Mouse (Mus musculus) gastrocnemius, adult 2 months (tissue): ENCODE data around the gene Npl. TPM values are rescaled to one million over a fixed set of nuclear protein-coding genes. Genes with fewer than 3 reads are reported as not detected.
"Not testable (repeated sequence)": the region's sequence is repeated elsewhere in the genome, so short reads cannot be mapped to it uniquely, and the experiment has no call there.

Experiments
- DNase-seq: peaks from one replicate; pipeline ENCODE4 v3.0.0; 2022
- H3K27ac ChIP-seq: fragments of 200-600 bp; 2 replicates; pipeline ENCODE4 v1.8.1; 2022; ENCODE audit warnings: mild to moderate bottlenecking
- H3K4me3 ChIP-seq: fragments of 200-600 bp; 2 replicates; pipeline ENCODE4 v1.8.1; 2022; ENCODE audit warnings: mild to moderate bottlenecking, moderate library complexity
- CTCF ChIP-seq: fragments of 200-600 bp; IDR thresholded peaks from 2 replicates; pipeline ENCODE4 v1.8.1; 2022; ENCODE audit warnings: antibody characterized with exemption, mild to moderate bottlenecking, moderate library complexity
- intact Hi-C: fragments of 180-260 bp; cut with DNase I; formaldehyde crosslinking; loops from one replicate; pipeline ENCODE4 v1.15.1; 2025
- total RNA-seq, 2 experiments: library from RNA; stranded (reverse); gene quantifications; 2 replicates each; pipeline ENCODE4 v1.2.3; 2021

Gene Npl
- total RNA-seq, 2 experiments from 2014 or later = 1.1 to 1.6 TPM

DNA sequence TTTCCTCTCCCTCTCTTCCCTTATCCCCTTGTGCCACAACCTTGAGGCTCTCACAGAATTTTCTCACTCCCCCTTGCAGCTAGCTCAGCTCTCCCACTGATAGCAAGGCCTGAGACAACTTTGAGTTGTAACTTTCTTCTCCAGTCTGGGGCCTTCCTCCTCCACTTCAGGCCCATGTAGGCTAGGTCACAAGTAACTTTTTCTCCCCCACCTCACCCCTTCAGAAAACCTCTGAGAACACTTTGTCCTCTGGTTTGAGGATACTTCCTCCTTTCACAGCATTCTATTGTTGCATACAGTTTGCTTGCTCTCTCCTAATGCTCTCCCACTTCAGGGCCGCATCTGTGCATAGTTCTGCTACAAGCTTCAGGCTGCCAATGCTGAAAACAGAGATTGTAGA lies 58.0 kb downstream of the Npl start:
- Histone ChIP-seq H3K4me3 (no peak overlapping the region), H3K27ac (0 out of 2 replicates have a peak overlapping the region, but pooled peaks have one; percentile 28)
- TF ChIP-seq CTCF = no peak
- DNase-seq = no peak
- intact Hi-C loops = no loop called here

DNA sequence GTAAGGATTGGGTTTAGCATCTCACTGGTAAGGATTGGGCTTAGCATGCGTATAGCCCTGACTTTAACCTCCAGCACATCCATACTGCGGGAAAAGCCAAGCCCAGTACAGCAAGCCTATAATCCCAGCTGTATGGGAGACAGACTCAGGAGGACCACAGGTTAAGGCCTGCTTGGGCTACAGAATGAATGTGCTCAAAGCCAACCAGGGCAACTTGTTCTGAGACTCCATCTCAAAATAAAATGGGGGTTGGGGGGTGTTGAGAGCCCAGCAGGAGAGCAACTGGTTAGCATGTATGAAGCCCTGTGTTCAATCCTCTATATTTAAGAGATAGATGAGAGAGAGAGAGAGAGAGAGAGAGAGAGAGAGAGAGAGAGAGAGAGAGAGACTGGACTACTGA lies 58.5 kb downstream of the Npl start:
- Histone ChIP-seq H3K4me3 (no peak overlapping the region), H3K27ac (no peak overlapping the region)
- intact Hi-C loops = no loop called here
- no peak for DNase-seq
- no peak for TF ChIP-seq CTCF

DNA sequence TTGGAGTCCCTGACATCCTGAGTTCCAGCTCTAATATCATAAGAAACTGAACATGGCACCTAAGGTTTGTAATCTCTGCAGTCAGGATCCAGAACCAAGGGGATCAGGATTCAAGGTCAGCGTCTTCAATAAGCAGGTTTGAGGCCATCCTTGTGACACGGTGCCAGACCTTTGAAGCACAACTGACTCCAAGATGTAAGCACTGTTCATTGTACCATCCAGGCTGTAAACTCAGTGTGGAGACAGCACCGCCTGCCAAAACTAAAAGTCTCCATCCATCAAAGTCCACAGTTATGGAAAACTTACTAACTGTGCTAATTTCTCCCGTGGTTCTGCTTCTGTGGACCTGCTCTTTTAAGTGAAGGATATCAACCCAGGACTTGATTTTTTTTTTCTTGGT lies 59.9 kb downstream of the Npl start:
- intact Hi-C loops = no loop called here
- no peak overlapping the region for H3K4me3 ChIP-seq
- DNase-seq = no peak
- 0 out of 2 replicates have a peak overlapping the region, but pooled peaks have one; percentile 6 for H3K27ac ChIP-seq
- TF ChIP-seq CTCF = no peak

DNA sequence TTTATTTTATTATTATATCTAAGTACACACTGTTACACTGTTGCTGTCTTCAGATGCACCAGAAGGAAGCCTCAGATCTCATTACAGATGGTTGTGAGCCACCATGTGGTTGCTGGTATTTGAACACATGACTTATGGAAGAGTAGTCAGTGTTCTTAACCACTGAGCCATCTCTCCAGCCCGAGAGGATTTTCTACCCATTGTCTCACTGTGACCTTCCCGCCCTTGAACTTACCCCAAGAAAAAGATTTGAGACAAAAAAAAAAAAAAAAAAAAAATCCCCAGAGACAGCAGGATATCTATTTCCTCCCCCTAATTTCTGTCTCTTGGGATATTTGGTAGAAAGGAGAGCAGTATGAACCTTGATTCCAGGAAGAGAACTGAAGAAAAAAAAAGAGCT lies 60.3 kb downstream of the Npl start:
- intact Hi-C loops = no loop called here

DNA sequence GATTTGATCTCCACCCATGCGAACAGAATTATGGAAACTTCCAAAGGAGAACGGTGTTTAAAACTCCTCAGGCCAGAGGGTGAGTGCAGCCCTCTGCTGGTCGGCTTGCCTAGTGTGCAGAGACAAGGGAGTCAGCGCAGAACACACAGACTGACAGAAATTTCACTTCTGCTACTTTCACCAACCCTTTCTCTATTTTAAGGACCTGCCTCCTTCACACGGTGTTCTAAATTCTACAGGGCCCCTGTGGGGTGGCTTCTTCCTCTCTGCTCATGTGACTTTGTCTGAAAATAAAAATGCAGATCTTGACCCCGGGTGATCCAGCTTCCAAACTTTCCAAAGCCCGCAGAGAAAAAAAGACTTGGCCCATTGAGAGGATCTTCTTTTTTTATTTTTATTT lies 60.7 kb downstream of the Npl start:
- DNase-seq = peak; percentile 40

More for the DNA sequence above, 60.3 kb downstream of the Npl start:
- 0 out of 2 replicates have a peak overlapping the region, but pooled peaks have one; percentile 6 for H3K27ac ChIP-seq
- no peak for TF ChIP-seq CTCF
- no peak for DNase-seq
- H3K4me3 ChIP-seq = no peak overlapping the region

DNA sequence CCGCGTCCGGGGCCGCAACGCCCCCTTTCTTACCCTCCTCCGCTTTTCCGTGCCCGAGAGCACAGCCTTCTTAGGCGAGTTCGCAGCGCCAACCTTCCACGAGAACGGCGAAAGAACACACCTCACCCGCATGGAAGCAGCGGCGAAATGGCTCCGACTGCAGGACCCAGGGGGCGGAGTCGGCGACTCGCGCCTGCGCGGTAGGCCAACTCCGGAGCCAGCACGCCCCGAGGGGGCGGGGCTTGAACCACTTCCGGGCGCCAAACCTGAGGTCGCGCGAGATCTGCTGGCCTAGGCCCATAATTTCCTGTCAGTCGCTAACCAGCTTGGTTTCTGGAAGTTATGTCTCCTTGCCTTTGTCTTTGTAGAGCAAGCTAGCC lies 62.4 kb downstream of the Npl start, which contains the start of gene Dhx9:
Gene Dhx9, minus strand, starts transcription at position 161 of the 380 bp plus-strand sequence.
- intact Hi-C loops = no loop called here
- peak; percentile 99 for DNase-seq
- Histone ChIP-seq H3K4me3 (peak within 1 kb of the TSS; percentile 77), H3K27ac (peak within 1 kb of the TSS; percentile 94)
- TF ChIP-seq CTCF = no peak; the same call in 1 of the 2 replicates

More for the DNA sequence above, 60.7 kb downstream of the Npl start:
- no peak overlapping the region for H3K4me3 ChIP-seq
- TF ChIP-seq CTCF = peak; percentile 26
- intact Hi-C loops = no loop called here
- H3K27ac ChIP-seq = peak overlapping the region; percentile 28; the same call in 1 of the 2 replicates

DNA sequence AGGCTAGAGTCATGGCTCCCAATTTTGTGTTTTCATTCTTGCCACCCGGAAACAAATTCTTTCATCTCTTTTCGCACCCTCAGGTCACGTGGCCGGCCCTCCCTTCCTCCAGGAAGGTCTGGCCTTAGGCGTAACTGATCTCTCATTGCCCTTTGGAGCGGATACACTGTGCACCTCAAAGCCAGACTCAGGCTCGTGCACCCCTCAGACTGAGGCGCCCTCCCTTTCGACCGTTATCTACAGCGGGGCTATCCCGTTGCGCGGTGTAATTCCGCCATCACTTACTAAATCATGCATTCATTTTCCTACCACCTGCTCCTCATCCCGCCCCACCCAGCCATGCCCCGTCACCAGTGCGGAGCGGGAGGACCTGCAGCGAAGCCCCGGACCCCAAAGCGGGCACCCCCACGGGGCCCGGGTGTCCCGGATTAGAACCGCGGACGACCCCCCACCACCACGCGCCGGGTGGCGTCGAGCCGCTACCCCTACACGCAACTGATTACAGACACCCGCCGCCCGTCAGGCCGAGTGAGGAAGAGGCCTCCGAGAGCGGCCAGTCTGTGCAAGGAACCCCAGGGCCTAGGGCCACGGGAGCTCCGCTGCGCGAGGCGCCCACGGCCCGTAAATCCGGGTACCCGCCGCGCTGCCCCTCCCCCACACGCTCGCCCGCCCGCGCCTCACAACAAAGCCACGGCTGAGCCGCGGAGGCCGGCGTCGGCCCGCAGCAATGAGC lies 62.9 kb downstream of the Npl start:
- peak overlapping the region; percentile 94 for H3K27ac ChIP-seq
- no peak for TF ChIP-seq CTCF
- DNase-seq = peak; percentile 68
- intact Hi-C loops = no loop called here
- peak overlapping the region; percentile 77 for H3K4me3 ChIP-seq

DNA sequence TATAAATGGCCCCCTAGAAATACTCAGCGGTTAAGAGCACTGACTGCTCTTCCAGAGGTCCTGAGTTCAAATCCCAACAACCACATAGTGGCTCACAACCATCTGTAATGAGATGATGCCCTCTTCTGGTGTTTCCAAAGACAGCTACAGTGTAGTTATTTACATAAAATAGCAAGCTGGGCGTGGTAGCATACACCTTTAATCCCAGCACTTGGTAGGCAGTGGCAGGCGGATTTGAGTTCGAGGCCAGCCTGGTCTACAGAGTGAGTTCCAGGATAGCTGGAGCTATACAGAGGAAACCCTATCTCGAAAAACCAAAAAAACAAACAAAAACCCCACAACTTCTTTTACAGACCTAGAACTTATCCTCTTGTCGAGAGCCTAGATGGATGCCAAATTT lies 63.7 kb downstream of the Npl start:
- DNase-seq, intact Hi-C loops: not testable (repeated sequence)

DNA sequence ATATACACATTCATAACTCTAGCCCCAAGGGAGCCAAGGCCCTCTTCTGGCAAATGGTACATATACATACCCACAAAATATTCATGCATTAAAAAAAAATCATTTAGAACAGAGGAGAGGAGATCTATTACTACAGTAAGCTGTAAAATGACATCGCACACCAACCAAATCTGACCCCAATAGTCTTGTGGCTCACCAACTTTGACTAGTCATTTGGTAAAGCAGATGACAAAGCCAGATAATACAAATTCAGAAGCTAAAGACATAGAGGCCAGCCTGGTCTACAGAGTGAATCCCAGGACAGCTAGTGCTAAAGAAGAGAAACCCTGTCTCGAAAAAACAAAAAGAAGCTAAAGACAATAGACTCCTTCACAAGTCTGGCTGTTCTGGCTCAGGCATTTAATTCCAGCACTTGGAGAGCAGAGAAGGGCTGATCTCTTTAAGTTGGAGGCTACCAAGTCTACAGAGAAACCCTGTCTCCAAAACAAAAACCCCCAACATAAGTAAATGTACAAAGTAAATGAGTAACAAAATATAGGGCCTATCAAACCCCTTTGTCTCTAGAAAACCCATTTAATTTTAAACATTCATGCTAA lies 64.5 kb downstream of the Npl start:
- intact Hi-C loops = no loop called here
- peak overlapping the region; percentile 21 for H3K4me3 ChIP-seq
- peak overlapping the region; percentile 1 for H3K27ac ChIP-seq
- no peak for TF ChIP-seq CTCF
- DNase-seq = no peak

More for the DNA sequence above, 63.7 kb downstream of the Npl start:
- H3K27ac ChIP-seq = not testable (repeated sequence)
- H3K4me3 ChIP-seq = peak overlapping the region; percentile 77

DNA sequence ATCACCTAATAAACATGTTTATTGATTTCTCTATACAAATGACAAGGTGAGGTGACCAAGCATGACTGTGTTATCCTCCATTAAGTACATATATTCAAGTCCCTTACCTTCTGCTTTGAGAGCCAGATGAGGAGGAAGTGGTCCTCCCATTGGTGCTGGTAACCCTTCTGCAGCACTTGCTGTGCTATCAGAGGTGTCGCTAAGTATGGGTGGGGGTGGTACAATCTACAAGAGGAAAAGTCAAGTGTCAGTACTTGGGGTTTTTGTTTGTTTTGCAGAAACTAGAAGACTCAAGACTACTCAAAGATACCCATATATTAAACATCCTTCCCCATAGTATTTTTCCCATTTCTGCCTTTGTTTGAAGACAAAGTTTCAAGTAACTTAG lies 68.8 kb downstream of the Npl start:
- no peak for DNase-seq
- Histone ChIP-seq H3K27ac (no peak overlapping the region), H3K4me3 (no peak overlapping the region)
- intact Hi-C loops = no loop called here
- no peak for TF ChIP-seq CTCF

DNA sequence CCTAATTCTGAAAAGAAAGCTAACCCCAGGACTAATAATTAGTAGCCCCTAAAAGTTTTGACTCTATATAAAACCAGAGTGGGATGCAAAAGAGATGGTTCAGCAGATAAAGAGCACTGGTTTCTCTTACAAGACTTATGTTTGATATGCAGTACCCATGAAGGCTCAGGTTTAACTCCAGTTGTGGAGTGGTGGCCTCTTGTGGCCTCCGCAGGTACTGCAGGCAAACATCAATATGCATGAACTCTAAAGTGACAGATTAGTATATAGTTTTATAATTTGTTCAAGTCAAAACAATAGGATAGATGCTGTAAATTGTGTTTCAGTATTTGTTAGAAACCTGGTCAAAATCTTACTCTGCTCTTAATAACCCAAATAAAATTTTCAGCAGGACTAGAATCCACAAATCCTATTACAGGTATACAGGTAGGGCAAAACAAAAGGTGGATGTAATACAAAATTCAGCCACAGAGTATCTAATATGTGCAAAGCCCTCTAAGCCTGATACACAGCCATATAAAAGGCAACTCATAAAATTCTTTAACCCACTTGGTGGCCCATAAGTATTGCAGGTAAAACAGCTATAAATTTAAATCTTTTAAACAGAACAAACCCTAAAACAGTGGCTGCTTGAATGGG lies 69.3 kb downstream of the Npl start:
- TF ChIP-seq CTCF = peak; percentile 88
- DNase-seq = peak; percentile 59
- no peak overlapping the region for H3K4me3 ChIP-seq
- intact Hi-C loops = no loop called here
- H3K27ac ChIP-seq = no peak overlapping the region

DNA sequence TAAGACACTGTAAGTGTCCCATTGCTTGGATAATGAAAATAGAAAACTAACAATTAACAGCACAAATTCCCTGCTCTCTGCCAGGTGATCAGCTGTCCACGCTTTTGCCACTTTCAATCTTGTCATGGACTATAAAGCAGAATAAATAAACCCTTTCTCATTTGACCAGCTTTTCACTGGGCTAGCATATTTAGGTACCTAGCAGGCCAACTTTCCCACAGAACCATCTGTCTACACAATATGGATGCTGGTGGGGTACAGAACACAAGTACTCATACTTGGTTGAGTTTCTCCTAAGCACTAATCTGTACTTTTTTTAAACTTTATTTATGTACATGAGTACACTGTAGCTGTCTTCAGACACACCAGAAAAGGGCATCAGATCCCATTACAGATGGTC lies 70.5 kb downstream of the Npl start:
- no peak for TF ChIP-seq CTCF
- intact Hi-C loops = no loop called here
- Histone ChIP-seq H3K27ac (no peak overlapping the region), H3K4me3 (no peak overlapping the region)
- no peak for DNase-seq

DNA sequence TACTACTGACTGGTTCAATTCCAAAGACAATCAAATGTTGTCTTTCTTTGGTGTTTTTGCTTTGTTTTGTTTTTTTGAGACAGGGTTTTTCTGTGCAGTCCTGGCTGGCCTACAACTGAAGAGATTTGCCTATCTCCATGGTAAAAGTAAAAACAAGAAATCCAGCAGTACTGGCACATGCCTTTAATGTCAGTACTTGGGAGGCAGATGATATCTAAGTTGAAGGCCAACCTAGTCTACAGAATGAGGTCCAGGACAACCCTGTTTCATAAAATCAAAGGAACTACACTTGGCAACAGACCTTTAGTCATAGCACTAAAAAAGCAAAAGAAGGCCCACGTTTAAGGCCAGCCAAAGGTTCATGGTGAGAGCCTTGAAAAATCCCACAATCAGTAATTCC lies 88.0 kb downstream of the Npl start:
- TF ChIP-seq CTCF = no peak
- Histone ChIP-seq H3K27ac (no peak overlapping the region), H3K4me3 (no peak overlapping the region)
- no peak for DNase-seq
- intact Hi-C loops = loop anchor here (10.0 kb wide), 1 partner anchor 607 kb away; no protein-coding TSS in a partner anchor
